ENCODE assay signal across 26 mouse cellular contexts in genomic region chr17:86929355-86929754, GRCm38 (mm10). TPM values are rescaled to one million over a fixed set of nuclear protein-coding genes. Genes with fewer than 3 reads are reported as not detected.
DNase-seq lines count a peak whose midpoint lies in the region; ATAC-seq and TF ChIP-seq lines count a peak whose summit lies in the region.
"Had no signal": no experiment of that assay in that cellular context is flagged by ENCODE, and none has a peak within 500 bp of the region (broad histone marks: within the 10 kb centered on the region; RNA-seq: fewer than 3 reads in every experiment).

No protein-coding gene starts in this region.

- no peaks in the 10 kb centered on the region for H3K79me2 ChIP-seq in MEL (ENCODE audit: control insufficient read depth, insufficient read depth, low read length, poor library complexity)

- peaks cover 4% of the 10 kb centered on the region; the same call in 1 of the 2 replicates for H3K9me3 ChIP-seq in hindbrain, postnatal 0 days (ENCODE audit: low read length)
- peaks cover 13% of the 10 kb centered on the region for H3K9me3 ChIP-seq in hindbrain, embryonic 13.5 days
- H3K9me3 ChIP-seq in MEL (replicated peaks; ENCODE audit: insufficient read depth, low read length), result no peaks in the 10 kb centered on the region
- no peaks in the 10 kb centered on the region for H3K9me3 ChIP-seq in intestine, embryonic 15.5 days

- TF ChIP-seq CTCF in hindbrain, postnatal 0 days (IDR thresholded peaks at IDR 0.05; ENCODE audit: low read depth), result no peak
- no peak for TF ChIP-seq CTCF in MEL (IDR thresholded peaks at IDR 0.05 in 2 of 3, conservative IDR thresholded peaks at IDR 0.05 in 1 of 3; ENCODE audit: control insufficient read depth in 1 of 3, insufficient read depth in 1 of 3, low read depth in 2 of 3, low read length in 3 of 3, poor library complexity in 1 of 3, severe bottlenecking in 1 of 3)

- H3K27me3 ChIP-seq in hindbrain, postnatal 0 days (ENCODE audit: insufficient read depth, low read length), result no peaks in the 10 kb centered on the region
- H3K27me3 ChIP-seq in hindbrain, embryonic 13.5 days, result 0 out of 2 replicates have a peak, but pooled peaks cover under 1% of the 10 kb centered on the region
- H3K27me3 ChIP-seq in MEL (ENCODE audit: control insufficient read depth in 1 of 2, insufficient read depth in 2 of 2, low read length in 2 of 2), result no peaks in the 10 kb centered on the region
- H3K27me3 ChIP-seq in intestine, embryonic 15.5 days (replicated peaks), result no peaks in the 10 kb centered on the region
- H3K27me3 ChIP-seq: forebrain, embryonic 13.5 days; hindbrain, embryonic 12.5 days had no signal

- no peak for TF ChIP-seq POLR2A in MEL (IDR thresholded peaks at IDR 0.05; ENCODE audit: control insufficient read depth in 1 of 2, insufficient read depth in 1 of 2, low read depth in 1 of 2, low read length in 2 of 2, poor library complexity in 1 of 2)

- no peak overlapping the region for H3K9ac ChIP-seq in hindbrain, postnatal 0 days (replicated peaks; ENCODE audit: low read length)
- H3K9ac ChIP-seq in hindbrain, embryonic 13.5 days, result no peak overlapping the region
- no peak overlapping the region for H3K9ac ChIP-seq in MEL (ENCODE audit: control insufficient read depth, low read depth, low read length, poor library complexity, severe bottlenecking)
- H3K9ac ChIP-seq in intestine, embryonic 15.5 days, result no peak overlapping the region
- H3K9ac ChIP-seq: embryonic facial prominence, embryonic 13.5 days; forebrain, embryonic 13.5 days; forebrain, postnatal 0 days; hindbrain, embryonic 12.5 days had no signal

- no peak for TF ChIP-seq EP300 in MEL (IDR thresholded peaks at IDR 0.05; ENCODE audit: low read depth in 1 of 2, low read length in 2 of 2)

- H3K4me3 ChIP-seq in hindbrain, postnatal 0 days (ENCODE audit: low read length), result no peak overlapping the region
- H3K4me3 ChIP-seq in hindbrain, embryonic 13.5 days, result no peak overlapping the region
- no peak overlapping the region for H3K4me3 ChIP-seq in MEL (ENCODE audit: control insufficient read depth in 1 of 2, insufficient read depth in 1 of 2, low read depth in 2 of 2, low read length in 2 of 2)
- H3K4me3 ChIP-seq in intestine, embryonic 15.5 days (replicated peaks), result no peak overlapping the region
- H3K4me3 ChIP-seq: embryonic facial prominence, embryonic 13.5 days; forebrain, embryonic 13.5 days; hindbrain, embryonic 12.5 days had no signal

- H3K4me1 ChIP-seq in hindbrain, postnatal 0 days (ENCODE audit: insufficient read depth, low read length), result 0 out of 2 replicates have a peak, but pooled peaks cover 3% of the 10 kb centered on the region
- H3K4me1 ChIP-seq in hindbrain, embryonic 13.5 days (replicated peaks), result peaks cover 19% of the 10 kb centered on the region
- peaks cover 2 to 13% of the 10 kb centered on the region in 2 experiments for H3K4me1 ChIP-seq in MEL (ENCODE audit: control insufficient read depth in 1 of 2, insufficient read depth in 2 of 2, low read length in 2 of 2)
- H3K4me1 ChIP-seq in intestine, embryonic 15.5 days (replicated peaks), result no peaks in the 10 kb centered on the region

- ATAC-seq in hindbrain, postnatal 0 days, result no peak
- no peak for ATAC-seq in hindbrain, embryonic 13.5 days (ENCODE audit: low FRiP score)
- peak; percentile 57 for ATAC-seq in megakaryocyte progenitor cell, adult 5-6 weeks (replicated peaks; ENCODE audit: poor library complexity)
- no peak for ATAC-seq in intestine, embryonic 15.5 days
- ATAC-seq: CD4-positive, CD25-positive, alpha-beta regulatory T cell, adult 4 months; forebrain, embryonic 13.5 days; forebrain, postnatal 0 days; inflammation-experienced regulatory T-cells, adult 6 months had no signal

- 83% methylated on average over 6 of the region's 6 CpGs for WGBS in hindbrain, postnatal 0 days
- WGBS in hindbrain, embryonic 13.5 days, result 86% methylated on average over 6 of the region's 6 CpGs
- WGBS in intestine, embryonic 15.5 days, result 83% methylated on average over 6 of the region's 6 CpGs

- no peak for TF ChIP-seq RAD21 in MEL (IDR thresholded peaks at IDR 0.05; ENCODE audit: low read depth, low read length)

- no peaks in the 10 kb centered on the region for H3K36me3 ChIP-seq in hindbrain, postnatal 0 days (ENCODE audit: insufficient read depth, low read length)
- H3K36me3 ChIP-seq in hindbrain, embryonic 13.5 days, result no peaks in the 10 kb centered on the region
- H3K36me3 ChIP-seq in MEL (ENCODE audit: control insufficient read depth in 1 of 2, insufficient read depth in 2 of 2, low read length in 2 of 2), result peaks cover 0 to 11% of the 10 kb centered on the region in 2 experiments; a peak in 2 of 4 replicates
- H3K36me3 ChIP-seq in intestine, embryonic 15.5 days, result no peaks in the 10 kb centered on the region
- H3K36me3 ChIP-seq: embryonic facial prominence, embryonic 13.5 days; G1E; hindbrain, embryonic 12.5 days had no signal

- peak overlapping the region; percentile 54 for H3K27ac ChIP-seq in hindbrain, postnatal 0 days
- H3K27ac ChIP-seq in hindbrain, embryonic 13.5 days, result no peak overlapping the region
- peak overlapping the region; percentile 9; the same call in 1 of the 2 replicates for H3K27ac ChIP-seq in MEL (ENCODE audit: control insufficient read depth, low read depth, low read length)
- H3K27ac ChIP-seq in intestine, embryonic 15.5 days, result no peak overlapping the region
- H3K27ac ChIP-seq: embryonic facial prominence, embryonic 13.5 days; forebrain, embryonic 13.5 days; hindbrain, embryonic 12.5 days had no signal

- no peak for DNase-seq in hindbrain, postnatal 0 days (ENCODE audit: low spot score)
- DNase-seq in 416B (ENCODE audit: low read depth), result peak; percentile 36
- DNase-seq in MEL (ENCODE audit: low read depth, low spot score), result peak; percentile 30
- DNase-seq: adrenal gland, postnatal 10 days; B cell, adult 2 months; cerebellum, adult 11 months; cerebellum, adult 8-10 months; forebrain, postnatal 0 days; gastrocnemius, postnatal 25 days; heart, adult 11 months; heart, postnatal 36 days; kidney, adult 11 months had no signal

- H3K4me2 ChIP-seq in hindbrain, postnatal 0 days (ENCODE audit: low read depth, low read length), result no peak overlapping the region
- no peak overlapping the region for H3K4me2 ChIP-seq in hindbrain, embryonic 13.5 days
- H3K4me2 ChIP-seq in intestine, embryonic 15.5 days (replicated peaks), result no peak overlapping the region
- H3K4me2 ChIP-seq: embryonic facial prominence, embryonic 13.5 days; forebrain, embryonic 13.5 days; hindbrain, embryonic 12.5 days had no signal

TF ChIP-seq in MEL, 35 proteins besides CTCF, POLR2A, EP300 and RAD21 (continues in another document):
- TF ChIP-seq NRF1 (IDR thresholded peaks at IDR 0.05; ENCODE audit: insufficient read depth, low read depth, low read length, poor library complexity, severe bottlenecking) (no peak), NELFE (IDR thresholded peaks at IDR 0.05; ENCODE audit: low read depth, low read length) (no peak), GABPA (IDR thresholded peaks at IDR 0.05; ENCODE audit: low read depth, low read length) (no peak), SIN3A (IDR thresholded peaks at IDR 0.05; ENCODE audit: low read length) (no peak), TCF12 (IDR thresholded peaks at IDR 0.05; ENCODE audit: low read depth, low read length) (no peak), BHLHE40 (IDR thresholded peaks at IDR 0.05; ENCODE audit: borderline replicate concordance, low read depth, low read length) (no peak), MYC (IDR thresholded peaks at IDR 0.05; ENCODE audit: low read depth, low read length) (no peak), GATA1 (IDR thresholded peaks at IDR 0.05; ENCODE audit: low read depth, low read length) (no peak), MAX (IDR thresholded peaks at IDR 0.05; ENCODE audit: low read length) (no peak), CHD1 (IDR thresholded peaks at IDR 0.05; ENCODE audit: low read depth, low read length) (no peak), UBTF (IDR thresholded peaks at IDR 0.05; ENCODE audit: borderline replicate concordance, insufficient read depth, low read depth, low read length) (no peak), MAZ (IDR thresholded peaks at IDR 0.05; ENCODE audit: low read depth, low read length) (no peak), TBP (IDR thresholded peaks at IDR 0.05; ENCODE audit: low read depth, low read length) (no peak)

RNA-seq across cellular contexts. Expression of gene Tmem247, which starts 12.2 kb away (rescaled TPM):
- not detected in 2 replicates for total RNA-seq in hindbrain, postnatal 0 days (2014; rRNA removed)
- polyA plus RNA-seq in hindbrain, postnatal 0 days (2015; fragmentation: Nextera tagmentation; extraction: Ambion mirVana), result not detected in 2 replicates
- not detected in 2 replicates for polyA plus RNA-seq in hindbrain, embryonic 13.5 days (2015; fragmentation: Nextera tagmentation; extraction: Ambion mirVana)
- not detected in 2 replicates for total RNA-seq in MEL (2012; rRNA removed)
- polyA plus RNA-seq in MEL (2012; ENCODE audit: insufficient read depth in 1 of 2, insufficient read length in 2 of 2, low read depth in 1 of 2, low replicate concordance in 2 of 2, missing spikeins in 1 of 2), result not detected
- total RNA-seq in megakaryocyte progenitor cell, adult 5-6 weeks (2015), result not detected in 2 replicates
- not detected in 2 replicates for total RNA-seq in megakaryocyte progenitor cell, adult 5-6 weeks (2017)
- not detected in 2 replicates for polyA plus RNA-seq in intestine, embryonic 15.5 days (2015; fragmentation: Nextera tagmentation; extraction: Ambion mirVana)
- total RNA-seq: adrenal gland, postnatal 10 days; adrenal gland, postnatal 4 days; forebrain, postnatal 0 days; G1E; gastrocnemius, adult 18-20 months; gastrocnemius, postnatal 25 days; heart, postnatal 36 days had no signal
- polyA plus RNA-seq: brain, embryonic 14.5 days; CD4-positive, CD25-positive, alpha-beta regulatory T cell, adult 4 months; cortical plate, adult 2 months; embryonic facial prominence, embryonic 13.5 days; forebrain, embryonic 13.5 days; forebrain, postnatal 0 days; G1E; heart, embryonic 16.5 days; hindbrain, embryonic 12.5 days; inflammation-experienced regulatory T-cells, adult 6 months had no signal

RNA-seq across cellular contexts. Expression of gene Atp6v1e2, which starts 18.3 kb away (rescaled TPM):
- not detected in 2 replicates for total RNA-seq in hindbrain, postnatal 0 days (2014; rRNA removed)
- 0.24 TPM in 1 of 2 replicates, not detected in the other for polyA plus RNA-seq in hindbrain, postnatal 0 days (2015; fragmentation: Nextera tagmentation; extraction: Ambion mirVana)
- not detected in 2 replicates for polyA plus RNA-seq in hindbrain, embryonic 13.5 days (2015; fragmentation: Nextera tagmentation; extraction: Ambion mirVana)
- total RNA-seq in MEL (2012; rRNA removed), result not detected in 2 replicates
- polyA plus RNA-seq in MEL (2012; ENCODE audit: insufficient read depth in 1 of 2, insufficient read length in 2 of 2, low read depth in 1 of 2, low replicate concordance in 2 of 2, missing spikeins in 1 of 2), result not detected
- total RNA-seq in megakaryocyte progenitor cell, adult 5-6 weeks (2015), result not detected in 2 replicates
- not detected in 2 replicates for total RNA-seq in megakaryocyte progenitor cell, adult 5-6 weeks (2017)
- not detected in 2 replicates for polyA plus RNA-seq in intestine, embryonic 15.5 days (2015; fragmentation: Nextera tagmentation; extraction: Ambion mirVana)
- total RNA-seq: adrenal gland, postnatal 10 days; adrenal gland, postnatal 4 days; forebrain, postnatal 0 days; G1E; gastrocnemius, adult 18-20 months; gastrocnemius, postnatal 25 days; heart, postnatal 36 days had no signal
- polyA plus RNA-seq: brain, embryonic 14.5 days; CD4-positive, CD25-positive, alpha-beta regulatory T cell, adult 4 months; cortical plate, adult 2 months; embryonic facial prominence, embryonic 13.5 days; forebrain, embryonic 13.5 days; G1E; heart, embryonic 16.5 days; hindbrain, embryonic 12.5 days; inflammation-experienced regulatory T-cells, adult 6 months had no signal

RNA-seq across cellular contexts. Expression of gene Rhoq, which starts 33.5 kb away (rescaled TPM):
- total RNA-seq in hindbrain, postnatal 0 days (2014; rRNA removed), result 24.1 and 51.7 TPM in 2 replicates
- 5.9 and 6.7 TPM in 2 replicates for polyA plus RNA-seq in hindbrain, postnatal 0 days (2015; fragmentation: Nextera tagmentation; extraction: Ambion mirVana)
- polyA plus RNA-seq in hindbrain, embryonic 13.5 days (2015; fragmentation: Nextera tagmentation; extraction: Ambion mirVana), result 6.2 and 6.9 TPM in 2 replicates
- 3.1 and 3.7 TPM in 2 replicates for total RNA-seq in MEL (2012; rRNA removed)
- polyA plus RNA-seq in MEL (2012; ENCODE audit: insufficient read depth in 1 of 2, insufficient read length in 2 of 2, low read depth in 1 of 2, low replicate concordance in 2 of 2, missing spikeins in 1 of 2), result 10 to 100 TPM in 1 of 2 experiments, 1 to 10 TPM in 1; 9.4 to 34.9 TPM
- 2.4 and 4.5 TPM in 2 replicates for total RNA-seq in megakaryocyte progenitor cell, adult 5-6 weeks (2015)
- 1.9 and 3.8 TPM in 2 replicates for total RNA-seq in megakaryocyte progenitor cell, adult 5-6 weeks (2017)
- polyA plus RNA-seq in intestine, embryonic 15.5 days (2015; fragmentation: Nextera tagmentation; extraction: Ambion mirVana), result 11.2 and 11.6 TPM in 2 replicates

Comparison
In these comparisons a context has a peak if more than half of its experiments do, and no peak if none do; other contexts are left out.
1. H3K27ac ChIP-seq: peak in hindbrain, postnatal 0 days (single experiment) and MEL (single experiment); none in hindbrain, embryonic 13.5 days (single experiment) and intestine, embryonic 15.5 days (single experiment).